Mouse (Mus musculus): ENCODE data around the gene Itih5. TPM values are rescaled to one million over a fixed set of nuclear protein-coding genes. Genes with fewer than 3 reads are reported as not detected.

Gene Itih5
- polyA plus RNA-seq, 1 experiment from 2014 or later: 6.5 TPM

DNA sequence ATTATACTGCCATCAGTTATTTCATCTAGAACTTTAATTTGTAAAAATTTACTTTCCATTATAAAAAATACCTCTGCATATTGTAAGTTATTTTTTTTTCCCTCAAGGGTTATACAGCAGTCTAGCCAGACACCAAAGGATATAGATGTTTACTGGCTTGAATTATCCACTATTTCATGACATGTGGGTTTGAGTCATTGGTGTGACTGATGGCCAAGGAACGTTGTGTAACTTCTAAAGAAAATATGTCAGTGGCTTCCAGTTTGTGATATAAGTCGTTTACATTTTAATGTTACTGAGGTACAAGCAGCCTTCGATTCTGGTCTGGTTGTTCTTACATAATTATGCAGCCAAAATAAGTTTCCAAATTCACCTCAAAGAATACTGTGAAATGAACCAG is 151.5 kb downstream of the Itih5 start:
- Histone ChIP-seq H3K27me3 (ENCODE audit: control insufficient read depth, insufficient read depth, low read depth, low read length) (no peaks in the 10 kb centered on the region), H3K9me3 (replicated peaks; ENCODE audit: control insufficient read depth, low read length, poor library complexity, severe bottlenecking) (no peaks in the 10 kb centered on the region), H3K9ac (ENCODE audit: low read depth, low read length) (no peak overlapping the region), H3K4me3 (ENCODE audit: low read depth, low read length) (no peak overlapping the region), H3K27ac (ENCODE audit: low read length) (no peak overlapping the region), H3K4me2 (ENCODE audit: low read length) (no peak overlapping the region), H3K4me1 (ENCODE audit: control insufficient read depth, insufficient read depth, low read length) (no peaks in the 10 kb centered on the region), H3K36me3 (ENCODE audit: control insufficient read depth, insufficient read depth, low read length) (no peaks in the 10 kb centered on the region)
- no peak for ATAC-seq
- 78% methylated on average over 3 of the region's 3 CpGs for WGBS

Other genes starting within 250 kb of the Itih5 start
- 13.8 and 13.9 TPM in 2 replicates for gene Taf3, start 105.0 kb upstream of the Itih5 start, polyA plus RNA-seq (2015; fragmentation: Nextera tagmentation; extraction: Ambion mirVana)
- gene Atp5c1, start 73.1 kb upstream of the Itih5 start, polyA plus RNA-seq (2015; fragmentation: Nextera tagmentation; extraction: Ambion mirVana): 534 and 572 TPM in 2 replicates
- 27.4 and 32.2 TPM in 2 replicates for gene Kin, start 73.0 kb upstream of the Itih5 start, polyA plus RNA-seq (2015; fragmentation: Nextera tagmentation; extraction: Ambion mirVana)
- gene Itih2, start 22.2 kb upstream of the Itih5 start, polyA plus RNA-seq (2015; fragmentation: Nextera tagmentation; extraction: Ambion mirVana): 2.7 and 3.0 TPM in 2 replicates
- 6.1 and 6.5 TPM in 2 replicates for gene Sfmbt2, start 216.9 kb downstream of the Itih5 start, polyA plus RNA-seq (2015; fragmentation: Nextera tagmentation; extraction: Ambion mirVana)